Mouse (Mus musculus): ENCODE data around the gene Chchd6.

DNA sequence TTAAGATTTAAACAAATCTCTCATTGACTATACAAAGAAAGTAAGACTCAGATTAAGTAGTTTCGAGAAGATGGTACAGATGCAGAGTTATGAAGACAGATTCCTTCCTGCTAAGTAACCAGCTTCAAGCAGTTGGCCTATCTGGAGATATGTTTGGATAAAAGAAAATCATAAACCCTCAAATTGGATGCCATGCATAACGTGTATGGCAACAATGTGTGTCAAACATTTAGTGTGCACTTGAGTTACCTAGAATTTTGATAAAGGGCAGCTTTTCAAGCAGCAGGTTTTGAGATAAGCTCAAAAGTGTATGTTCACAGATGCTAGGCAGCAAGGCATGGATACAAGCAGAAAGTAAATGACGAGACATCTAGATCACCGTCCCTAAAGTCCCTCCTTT lies 114.3 kb downstream of the Chchd6 start:
- TF ChIP-seq GATA1 (IDR thresholded peaks at IDR 0.05; ENCODE audit: borderline replicate concordance, low read length) (no peak), FLI1 (IDR thresholded peaks at IDR 0.05; ENCODE audit: low read length) (no peak)

Data from megakaryocyte, embryonic 14.5 days (primary cell).